9 mouse cellular contexts compared by ENCODE assay signal in the genomic region with DNA sequence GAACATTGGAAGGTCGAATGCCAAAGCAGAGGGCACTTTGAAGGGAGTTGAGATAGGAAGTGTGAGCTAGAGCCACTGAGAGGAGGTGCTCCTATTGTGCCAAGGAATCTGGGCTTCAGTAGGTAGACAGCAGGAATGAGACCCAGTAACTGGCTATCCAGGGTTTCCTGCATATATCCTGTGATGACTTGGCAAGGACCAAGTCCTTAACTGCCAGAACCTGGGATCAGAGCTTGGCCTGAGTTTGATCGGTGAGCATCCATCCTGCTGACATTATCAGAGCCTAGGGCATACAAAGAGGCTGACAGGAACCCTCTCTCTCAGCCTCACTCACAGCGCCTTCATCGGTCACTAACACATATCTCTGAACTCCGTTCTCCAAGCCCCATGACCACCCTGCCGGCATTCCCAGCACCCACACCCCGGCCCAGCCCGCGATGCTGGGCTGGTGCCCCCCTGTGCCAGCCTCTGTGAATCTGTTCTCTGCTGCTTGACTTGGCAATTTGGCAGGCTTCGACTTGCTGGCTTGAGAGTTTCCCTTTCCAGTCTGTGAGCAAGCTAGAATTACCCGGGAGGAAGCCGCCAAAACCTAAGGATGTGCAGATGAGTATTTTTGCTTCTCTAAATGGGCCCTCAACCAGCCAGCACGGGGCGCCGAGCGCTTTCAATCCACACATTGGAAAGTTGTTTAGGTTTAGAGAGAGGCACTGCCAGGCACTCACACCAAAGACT.
DNase-seq lines count a peak whose midpoint lies in the region; ATAC-seq and TF ChIP-seq lines count a peak whose summit lies in the region.
"Had no signal": no experiment of that assay in that cellular context is flagged by ENCODE, and none has a peak within 500 bp of the region (broad histone marks: within the 10 kb centered on the region; RNA-seq: fewer than 3 reads in every experiment).

No protein-coding gene starts in this region.

- peak; percentile 22 for DNase-seq in retina, adult 2 months (ENCODE audit: low read depth, low spot score)
- no peak for DNase-seq in retina, embryonic 14.5 days (ENCODE audit: low spot score)
- DNase-seq in left cerebral cortex, adult 2 months (ENCODE audit: extremely low spot score in 1 of 2, low spot score in 2 of 2): peak; percentile 32 to 37
- no peak for DNase-seq in adrenal gland, postnatal 4 days (ENCODE audit: low spot score in 2 of 2)
- no peak for DNase-seq in spleen, postnatal 10 days (ENCODE audit: low spot score in 2 of 2)
- DNase-seq in B cell, adult 2 months: no peak

- no peak overlapping the region for H3K4me3 ChIP-seq in embryonic facial prominence, embryonic 15.5 days (replicated peaks)
- no peak overlapping the region for H3K4me3 ChIP-seq in left cerebral cortex, adult 2 months
- no peak overlapping the region for H3K4me3 ChIP-seq in stomach, embryonic 16.5 days (replicated peaks; ENCODE audit: low read length)

- H3K36me3 ChIP-seq in embryonic facial prominence, embryonic 15.5 days: peaks cover 9% of the 10 kb centered on the region; the same call in 1 of the 2 replicates
- H3K36me3 ChIP-seq in stomach, embryonic 16.5 days (ENCODE audit: control insufficient read depth, insufficient read depth, low read length): no peaks in the 10 kb centered on the region

- no peaks in the 10 kb centered on the region for H3K27me3 ChIP-seq in embryonic facial prominence, embryonic 15.5 days
- no peaks in the 10 kb centered on the region for H3K27me3 ChIP-seq in stomach, embryonic 16.5 days (ENCODE audit: control insufficient read depth, insufficient read depth, low read length)

- H3K9me3 ChIP-seq in embryonic facial prominence, embryonic 15.5 days (replicated peaks): no peaks in the 10 kb centered on the region
- H3K9me3 ChIP-seq in stomach, embryonic 16.5 days (replicated peaks; ENCODE audit: control insufficient read depth, low read length): no peaks in the 10 kb centered on the region

- no peak for TF ChIP-seq CTCF in left cerebral cortex, adult 2 months (IDR thresholded peaks at IDR 0.05)

- peaks cover 22% of the 10 kb centered on the region for H3K4me1 ChIP-seq in embryonic facial prominence, embryonic 15.5 days
- 0 out of 2 replicates have a peak, but pooled peaks cover 4% of the 10 kb centered on the region for H3K4me1 ChIP-seq in stomach, embryonic 16.5 days (ENCODE audit: control insufficient read depth, insufficient read depth, low read length)

- WGBS in embryonic facial prominence, embryonic 15.5 days: 57% methylated on average over 16 of the region's 16 CpGs
- WGBS in stomach, embryonic 16.5 days: 71% methylated on average over 16 of the region's 16 CpGs

- ATAC-seq in embryonic facial prominence, embryonic 15.5 days (ENCODE audit: insufficient number of reproducible peaks, low FRiP score, low TSS enrichment, low read depth): peak; percentile 60; the same call in 1 of the 2 replicates
- ATAC-seq in stomach, embryonic 16.5 days (ENCODE audit: insufficient read depth, low FRiP score): no peak

- no peak overlapping the region for H3K9ac ChIP-seq in embryonic facial prominence, embryonic 15.5 days
- H3K9ac ChIP-seq in stomach, embryonic 16.5 days (ENCODE audit: low read length): no peak overlapping the region
- H3K9ac ChIP-seq: liver, embryonic 14.5 days had no signal

- 0 out of 2 replicates have a peak overlapping the region, but pooled peaks have one; percentile 15 for H3K4me2 ChIP-seq in embryonic facial prominence, embryonic 15.5 days (replicated peaks)
- no peak overlapping the region for H3K4me2 ChIP-seq in stomach, embryonic 16.5 days (ENCODE audit: low read depth, low read length)

- intact Hi-C loops in left cerebral cortex, adult 2 months (cut with DNase I): no loop called here

- peak overlapping the region; percentile 79 for H3K27ac ChIP-seq in embryonic facial prominence, embryonic 15.5 days (replicated peaks)
- H3K27ac ChIP-seq in left cerebral cortex, adult 2 months: peak overlapping the region; percentile 9; the same call in 1 of the 2 replicates
- 0 out of 2 replicates have a peak overlapping the region, but pooled peaks have one; percentile 5 for H3K27ac ChIP-seq in stomach, embryonic 16.5 days (ENCODE audit: low read length)
- H3K27ac ChIP-seq: liver, embryonic 14.5 days had no signal

Comparison
In these comparisons a context has a peak if more than half of its experiments do, and no peak if none do; other contexts are left out.
1. DNase-seq: peak in retina, adult 2 months (single experiment) and left cerebral cortex, adult 2 months (2 of 2); none in retina, embryonic 14.5 days (single experiment), adrenal gland, postnatal 4 days (0 of 2), spleen, postnatal 10 days (0 of 2) and B cell, adult 2 months (0 of 2).
2. H3K27ac ChIP-seq: peak in every context shown above with its lines; median percentile 79 in embryonic facial prominence, embryonic 15.5 days; 9 in left cerebral cortex, adult 2 months; 5 in stomach, embryonic 16.5 days.